Mouse (Mus musculus) thymus, adult 2 months (tissue): ENCODE data around the gene Fcrl6. TPM values are rescaled to one million over a fixed set of nuclear protein-coding genes. Genes with fewer than 3 reads are reported as not detected.
A peak's percentile ranks its signal among the peaks of the same experiment; 100 is the strongest.

Experiments
- DNase-seq: peaks from one replicate; pipeline ENCODE4 v3.0.0; 2021
- H3K27ac ChIP-seq: fragments of 200-500 bp; 2 replicates; pipeline ENCODE4 v1.5.1; 2012; ENCODE audit warnings: low read length, control low read depth; ENCODE audit not compliant: control insufficient read depth, insufficient read depth
- H3K27me3 ChIP-seq: fragments of 200-500 bp; 2 replicates; pipeline ENCODE4 v1.6.1; 2012; ENCODE audit warnings: mild to moderate bottlenecking, low read length, moderate library complexity, mixed read lengths; ENCODE audit not compliant: control insufficient read depth, insufficient read depth
- H3K36me3 ChIP-seq: fragments of 200-500 bp; 2 replicates; pipeline ENCODE4 v1.6.1; 2012; ENCODE audit warnings: mild to moderate bottlenecking, low read length, moderate library complexity; ENCODE audit not compliant: control insufficient read depth, insufficient read depth
- H3K4me1 ChIP-seq: fragments of 200-500 bp; replicated peaks from 2 replicates; pipeline ENCODE4 v1.6.1; 2012; ENCODE audit warnings: low read length; ENCODE audit not compliant: control insufficient read depth, insufficient read depth
- H3K4me3 ChIP-seq: fragments of 200-500 bp; 2 replicates; pipeline ENCODE4 v1.5.1; 2012; ENCODE audit warnings: mild to moderate bottlenecking, low read length, control low read depth, moderate library complexity; ENCODE audit not compliant: control insufficient read depth, insufficient read depth
- CTCF ChIP-seq: fragments of 200-500 bp; IDR thresholded peaks from 2 replicates; pipeline ENCODE4 v1.5.1; 2012; ENCODE audit warnings: mild to moderate bottlenecking, control low read depth, low read length, moderate library complexity, borderline replicate concordance; ENCODE audit not compliant: control insufficient read depth, poor library complexity, insufficient read depth; ENCODE audit errors: extremely low read depth
- POLR2A ChIP-seq: fragments of 200-500 bp; IDR thresholded peaks from 2 replicates; pipeline ENCODE4 v1.6.1; 2012; ENCODE audit warnings: mild to moderate bottlenecking, low read length, control low read depth, moderate library complexity; ENCODE audit not compliant: control insufficient read depth, poor library complexity, insufficient read depth; ENCODE audit errors: extremely low read depth
- WGBS: fragments of 180-500 bp; shearing (Covaris S2); methylation state at CpG from one replicate; pipeline ENCODE4 v1.1.7; 2018; 5-methylcytosine and 5-hydroxymethylcytosine counted together
- polyA plus RNA-seq: library from polyadenylated mRNA; depleted of rRNA; stranded (reverse); fragments of >200 nt; gene quantifications from 2 replicates; pipeline ENCODE4 v1.2.3, GENCODE M21; 2012; rRNA removed

Fcrl6 gene
- polyA plus RNA-seq, 1 experiment = not detected

DNA sequence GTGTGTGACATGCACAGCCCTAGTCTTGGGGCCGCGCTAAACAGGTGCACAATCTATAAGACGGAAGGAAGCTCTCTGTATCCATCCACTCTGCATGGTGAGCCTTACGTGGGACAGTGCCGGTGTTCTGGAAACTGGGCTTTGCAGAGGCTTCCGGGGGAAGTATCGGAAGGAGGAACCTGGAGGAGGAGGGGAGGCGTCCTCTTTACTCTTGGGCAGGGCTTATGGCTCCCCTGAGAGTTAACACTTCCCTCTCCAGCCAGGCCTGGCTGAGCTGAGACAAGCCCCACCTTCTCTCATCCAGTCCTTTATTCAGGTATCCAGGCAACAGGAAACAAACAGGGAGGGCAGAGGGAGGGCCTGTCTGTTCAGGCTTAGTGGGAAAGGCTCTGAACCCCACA is 51.8 kb downstream of the Fcrl6 start:
- WGBS = under 1% methylated on average over 8 of the region's 8 CpGs
- H3K36me3 ChIP-seq = no peaks in the 10 kb centered on the region
- no peak overlapping the region for H3K27ac ChIP-seq
- H3K4me1 ChIP-seq = peaks cover 24% of the 10 kb centered on the region
- H3K4me3 ChIP-seq = peak overlapping the region; percentile 52
- TF ChIP-seq POLR2A = 0 out of 2 replicates have a peak, but pooled peaks have one; percentile 14
- no peak for TF ChIP-seq CTCF
- no peaks in the 10 kb centered on the region for H3K27me3 ChIP-seq
- peak; percentile 43 for DNase-seq

DNA sequence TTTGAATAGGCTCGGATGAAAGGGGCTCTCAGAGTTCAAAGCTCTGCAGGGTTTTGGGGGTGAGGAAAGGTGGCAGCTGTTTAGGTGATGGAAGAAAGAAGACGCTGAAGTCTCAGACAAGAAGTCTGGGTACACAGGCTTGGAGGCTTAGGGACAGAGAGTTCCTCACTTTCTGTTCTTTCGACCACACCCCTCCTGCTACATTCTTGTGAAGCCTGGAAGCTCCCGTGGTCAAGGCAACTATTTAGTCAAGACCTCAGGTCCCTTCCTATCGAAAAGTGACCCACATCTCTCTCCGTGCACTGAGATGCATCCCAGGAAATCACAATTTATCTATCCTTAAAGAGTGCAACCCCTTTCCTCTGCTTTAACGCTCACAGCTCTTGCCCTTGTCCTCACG is 52.6 kb downstream of the Fcrl6 start:
- H3K4me1 ChIP-seq = peaks cover 24% of the 10 kb centered on the region
- 4% methylated on average over 8 of the region's 8 CpGs for WGBS
- TF ChIP-seq POLR2A = no peak
- no peak for TF ChIP-seq CTCF
- H3K36me3 ChIP-seq = no peaks in the 10 kb centered on the region
- no peak for DNase-seq
- H3K27ac ChIP-seq = no peak overlapping the region
- no peaks in the 10 kb centered on the region for H3K27me3 ChIP-seq
- peak overlapping the region; percentile 52 for H3K4me3 ChIP-seq

DNA sequence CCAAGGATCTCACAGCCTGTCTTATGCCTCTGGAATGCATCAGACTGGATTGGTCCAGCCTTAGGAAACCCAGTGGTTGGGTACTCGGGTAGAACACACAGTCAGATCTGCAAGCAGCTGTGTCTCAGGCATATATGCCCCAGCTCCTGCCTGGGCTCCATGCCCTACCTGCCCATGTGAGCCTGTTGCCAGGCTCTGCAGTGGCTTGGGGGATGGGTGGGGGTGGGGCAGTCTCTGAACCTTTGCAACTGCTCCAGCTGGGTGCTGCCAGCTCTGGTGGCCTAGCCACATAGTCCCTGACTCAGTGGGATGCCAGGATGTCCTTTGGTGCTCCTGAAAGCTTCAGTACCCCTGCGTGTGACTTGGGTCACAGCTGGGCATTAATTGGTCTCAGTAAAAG is 53.0 kb downstream of the Fcrl6 start:
- 6% methylated on average over 2 of the region's 2 CpGs for WGBS
- Histone ChIP-seq H3K36me3 (no peaks in the 10 kb centered on the region), H3K4me1 (peaks cover 24% of the 10 kb centered on the region), H3K27ac (no peak overlapping the region), H3K27me3 (no peaks in the 10 kb centered on the region), H3K4me3 (no peak overlapping the region)
- TF ChIP-seq POLR2A (no peak), CTCF (no peak)
- no peak for DNase-seq

DNA sequence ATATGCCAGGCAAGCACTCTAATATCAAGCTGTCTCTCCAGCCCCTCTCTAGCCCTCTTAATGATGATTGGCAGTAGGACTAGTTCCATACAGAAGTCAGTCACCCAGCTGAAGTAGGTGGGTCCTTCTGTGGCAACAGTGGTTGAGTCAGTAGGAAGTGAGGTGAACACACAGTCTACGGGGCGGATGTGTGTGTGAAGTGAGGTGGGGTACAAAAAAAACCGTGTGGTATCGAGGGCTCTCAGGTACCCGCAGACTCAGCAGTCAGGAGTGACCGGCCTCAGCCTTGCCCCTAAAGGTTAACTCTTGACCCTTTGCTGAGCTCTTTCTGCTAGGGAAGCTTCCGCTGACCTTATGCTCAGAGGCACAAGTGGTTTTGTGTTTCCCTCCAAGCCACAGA is 53.9 kb downstream of the Fcrl6 start:
- Histone ChIP-seq H3K27me3 (no peaks in the 10 kb centered on the region), H3K4me1 (peaks cover 24% of the 10 kb centered on the region), H3K4me3 (peak overlapping the region; percentile 44), H3K27ac (peak overlapping the region; percentile 61; the same call in 1 of the 2 replicates), H3K36me3 (no peaks in the 10 kb centered on the region)
- DNase-seq = peak; percentile 50
- TF ChIP-seq POLR2A (no peak), CTCF (no peak)
- WGBS = 2% methylated on average over 7 of the region's 7 CpGs

Other genes with a start within 250 kb of the Fcrl6 start
- 20.8 and 25.3 TPM in 2 replicates for gene Pigm, start 226.0 kb downstream of the Fcrl6 start, polyA plus RNA-seq
- 4.3 and 7.3 TPM in 2 replicates for gene Slamf9, start 127.2 kb downstream of the Fcrl6 start, polyA plus RNA-seq
- 16.4 and 20.3 TPM in 2 replicates for gene Igsf9, start 120.8 kb downstream of the Fcrl6 start, polyA plus RNA-seq
- 178 and 183 TPM in 2 replicates for gene Tagln2, start 102.5 kb downstream of the Fcrl6 start, polyA plus RNA-seq
- gene Cfap45, start 81.8 kb downstream of the Fcrl6 start, polyA plus RNA-seq = 0.15 and 0.56 TPM in 2 replicates
- 1.8 and 1.9 TPM in 2 replicates for gene Vsig8, start 46.6 kb downstream of the Fcrl6 start, polyA plus RNA-seq
- gene Slamf8, start 12.0 kb downstream of the Fcrl6 start, polyA plus RNA-seq = 7.2 and 10.9 TPM in 2 replicates
- gene Dusp23, start 30.4 kb upstream of the Fcrl6 start, polyA plus RNA-seq = 14.2 and 16.1 TPM in 2 replicates
- gene Crp, start 95.5 kb upstream of the Fcrl6 start, polyA plus RNA-seq = 1.6 and 2.1 TPM in 2 replicates